Mouse (Mus musculus): ENCODE measurements around the gene Trpv3.

Trpv3 gene

DNA sequence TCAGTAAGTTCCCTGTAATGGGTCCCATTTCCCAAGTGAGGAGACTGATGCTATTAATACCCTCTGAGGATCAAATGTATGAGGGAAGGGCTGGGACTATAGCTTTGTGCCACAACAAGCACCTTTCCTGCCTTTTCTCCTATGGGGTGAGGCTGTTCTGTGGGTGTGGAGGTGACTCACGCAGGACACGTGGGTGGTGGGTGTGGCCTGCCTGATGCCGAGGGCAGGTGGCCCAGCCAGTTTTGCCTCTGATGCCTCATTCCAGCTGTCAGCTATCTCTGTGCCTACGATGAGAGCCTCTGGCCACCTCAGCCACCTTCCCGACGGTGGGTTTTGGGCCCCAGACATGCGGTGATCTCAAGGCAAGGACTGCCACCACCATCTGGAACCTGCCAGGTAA lies at the start of gene Trpv3:
TSS of gene Trpv3 (plus strand) at position 122 of the 400 bp plus-strand sequence.
- in situ Hi-C loops (cut with MboI, MseI) = no loop called here

GRCm38 (mm10) chr11:73219671-73220070 lies 47.5 kb upstream of the Trpv3 start:
- in situ Hi-C loops (cut with MboI, MseI) = no loop called here

- in situ Hi-C loops (cut with MboI, MseI) = no loop called here
Observed at GRCm38 (mm10) chr11:73220651-73221050, 46.5 kb upstream of the Trpv3 start.

DNA sequence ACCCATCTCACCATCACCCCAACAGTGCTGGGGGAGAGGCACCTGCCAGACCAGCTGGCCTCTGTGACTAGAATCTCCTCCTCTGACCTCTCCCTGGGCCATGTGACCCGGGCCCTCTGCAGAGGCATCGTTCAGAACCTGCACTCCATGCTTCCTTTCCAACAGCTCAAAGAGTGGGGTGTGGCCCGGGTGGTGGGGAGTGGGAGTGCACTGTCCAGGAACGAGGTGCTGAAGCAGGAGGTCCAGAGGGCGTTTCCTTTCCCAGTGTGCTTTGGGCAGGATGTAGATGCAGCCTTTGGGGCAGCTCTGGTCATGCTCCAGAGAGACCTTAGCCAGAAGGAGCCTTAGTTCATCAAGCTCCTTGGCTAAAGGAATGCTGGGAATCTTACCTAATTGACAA lies 44.3 kb upstream of the Trpv3 start:
- in situ Hi-C loops (cut with MboI, MseI) = no loop called here

GRCm38 (mm10) chr11:73223966-73224365 lies 43.2 kb upstream of the Trpv3 start:
- in situ Hi-C loops (cut with MboI, MseI) = no loop called here

- in situ Hi-C loops (cut with MboI, MseI) = no loop called here
Observed at GRCm38 (mm10) chr11:73225856-73226255, 41.3 kb upstream of the Trpv3 start.

- in situ Hi-C loops (cut with MboI, MseI) = no loop called here
Observed at GRCm38 (mm10) chr11:73228881-73229280, 38.3 kb upstream of the Trpv3 start.

DNA sequence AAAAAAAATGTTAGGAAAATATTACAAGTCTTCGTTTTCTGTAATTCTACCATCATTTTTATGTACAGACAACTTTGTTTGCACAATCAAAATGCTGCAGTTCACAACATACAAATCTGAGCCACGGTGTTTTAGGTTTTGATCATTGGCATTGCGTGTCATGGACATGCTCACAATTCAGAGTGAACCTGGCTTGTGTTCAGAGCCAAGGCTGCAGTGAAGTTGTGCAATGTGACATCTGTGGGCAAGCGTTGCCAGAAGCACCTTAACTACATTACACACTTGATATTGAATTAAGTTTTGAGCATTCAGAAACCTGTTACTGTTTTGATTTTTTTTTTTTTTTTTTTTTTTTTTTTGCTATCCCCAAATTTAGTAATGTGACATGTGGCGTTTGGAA lies 37.1 kb upstream of the Trpv3 start:
- in situ Hi-C loops (cut with MboI, MseI) = no loop called here

DNA sequence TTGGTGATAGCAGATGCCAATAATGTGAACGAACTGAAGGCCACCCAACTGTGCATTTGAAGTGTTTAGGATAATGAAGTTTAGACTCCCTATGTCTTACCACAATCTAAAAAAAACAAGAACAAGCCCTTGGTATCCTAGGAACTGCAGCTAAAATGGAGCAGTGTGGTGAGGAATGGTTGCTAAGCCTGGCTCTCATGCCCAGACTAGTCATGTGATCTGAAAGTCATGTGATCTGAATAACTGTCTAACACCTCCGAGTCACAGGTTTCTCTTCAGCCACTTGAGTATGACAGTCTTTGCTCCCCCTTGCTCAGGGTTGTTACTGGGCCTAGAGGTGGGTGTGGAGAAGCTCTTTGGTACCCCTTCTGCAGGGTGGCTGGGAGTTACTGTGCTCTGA lies 34.7 kb upstream of the Trpv3 start:
- in situ Hi-C loops (cut with MboI, MseI) = no loop called here

DNA sequence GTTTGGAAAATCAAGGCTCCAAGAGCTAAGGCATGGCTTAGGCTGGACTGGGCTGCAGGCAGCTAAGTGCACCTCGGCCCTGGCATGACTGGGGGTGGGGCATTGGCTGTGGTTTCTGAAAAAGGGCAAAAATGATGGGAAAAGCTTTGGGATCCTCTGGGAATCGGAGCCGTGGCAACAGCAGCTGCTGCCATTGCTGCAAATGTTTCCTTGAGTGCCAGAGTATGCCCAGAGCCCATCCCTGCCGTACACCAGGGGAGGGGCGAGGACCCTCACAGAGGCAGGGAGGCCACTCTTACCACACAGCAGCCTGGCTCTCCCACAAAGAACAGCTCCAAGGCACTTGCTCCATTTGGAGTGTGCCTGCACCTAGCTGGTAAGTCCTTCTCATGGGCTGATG lies 33.2 kb upstream of the Trpv3 start, which contains the start of gene Trpv1:
TSS of gene Trpv1 (plus strand) at position 301 of the 400 bp plus-strand sequence.
- in situ Hi-C loops (cut with MboI, MseI) = no loop called here

DNA sequence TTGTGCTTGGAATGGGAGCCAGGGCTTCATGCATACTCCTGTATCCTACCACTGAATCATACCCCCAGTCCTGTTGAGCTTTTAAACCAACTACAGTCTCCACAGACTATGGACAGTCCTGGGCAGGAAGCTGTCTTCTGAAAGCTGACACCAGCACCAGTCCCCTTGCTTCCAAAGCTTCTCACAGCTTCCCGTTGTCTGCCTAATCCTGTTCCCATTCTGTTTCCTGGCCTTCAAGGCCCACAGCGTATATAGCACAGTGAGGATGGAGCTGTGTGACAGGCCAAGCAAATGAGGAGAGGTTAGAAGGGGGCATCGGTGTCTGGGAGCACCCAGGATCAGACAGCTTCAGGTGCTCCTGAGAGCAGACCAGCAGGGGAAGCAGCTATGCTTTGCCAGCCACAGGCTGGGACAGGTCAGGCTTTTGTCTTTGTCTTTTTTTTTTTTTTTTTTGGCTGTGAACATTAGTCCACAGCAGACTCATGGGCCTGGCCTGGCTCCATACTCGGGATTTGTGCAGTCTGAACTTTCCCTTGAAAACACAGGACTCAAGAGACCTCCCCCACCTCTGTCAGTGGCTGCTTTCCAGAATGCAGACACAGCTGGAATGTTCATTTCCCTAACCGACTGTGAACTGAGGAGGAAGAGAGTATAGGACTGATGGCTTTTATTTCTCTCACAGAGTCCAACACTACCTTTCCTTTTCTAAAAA lies 31.0 kb upstream of the Trpv3 start:
- in situ Hi-C loops (cut with MboI, MseI) = no loop called here

DNA sequence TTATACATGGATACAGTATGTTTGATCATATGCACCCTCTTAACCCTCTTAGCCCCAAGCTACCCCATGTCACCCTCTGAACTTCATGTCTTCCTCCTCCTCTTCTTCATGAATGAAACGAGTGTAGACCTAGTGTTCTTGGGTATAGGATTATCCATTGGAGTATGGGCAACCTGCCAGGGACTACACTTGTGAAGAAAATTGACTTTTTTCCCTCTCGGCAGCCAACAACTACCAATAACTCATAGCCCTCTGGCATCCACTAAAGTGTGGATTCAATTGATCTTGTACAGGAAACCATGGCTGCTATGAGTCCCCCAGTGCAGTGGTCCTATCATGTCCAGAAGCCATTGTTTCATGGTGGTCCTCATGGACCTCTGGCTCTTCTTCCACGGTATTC lies 30.5 kb upstream of the Trpv3 start:
- in situ Hi-C loops (cut with MboI, MseI) = no loop called here

DNA sequence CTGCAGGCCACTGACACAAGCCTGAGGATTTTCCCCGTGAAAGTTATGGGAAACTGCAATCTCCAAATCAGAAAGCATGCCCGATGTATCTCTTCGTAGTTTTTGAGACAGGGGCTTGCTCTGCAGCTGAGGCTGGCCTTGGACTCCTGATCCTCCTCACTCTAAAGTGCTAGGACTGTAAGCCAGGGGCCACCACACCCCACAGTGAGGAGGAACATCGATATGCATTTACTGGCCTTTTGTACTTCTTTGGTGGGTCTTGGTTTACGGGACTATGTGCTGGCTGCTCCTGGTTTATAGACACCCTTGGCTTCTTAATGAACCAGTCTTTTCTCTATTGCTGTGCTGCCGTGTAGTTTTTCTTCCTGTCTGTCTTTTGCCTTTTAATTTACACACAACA lies 25.0 kb upstream of the Trpv3 start:
- in situ Hi-C loops (cut with MboI, MseI) = no loop called here

- in situ Hi-C loops (cut with MboI, MseI) = no loop called here
Observed at GRCm38 (mm10) chr11:73242777-73243176, 24.4 kb upstream of the Trpv3 start.

DNA sequence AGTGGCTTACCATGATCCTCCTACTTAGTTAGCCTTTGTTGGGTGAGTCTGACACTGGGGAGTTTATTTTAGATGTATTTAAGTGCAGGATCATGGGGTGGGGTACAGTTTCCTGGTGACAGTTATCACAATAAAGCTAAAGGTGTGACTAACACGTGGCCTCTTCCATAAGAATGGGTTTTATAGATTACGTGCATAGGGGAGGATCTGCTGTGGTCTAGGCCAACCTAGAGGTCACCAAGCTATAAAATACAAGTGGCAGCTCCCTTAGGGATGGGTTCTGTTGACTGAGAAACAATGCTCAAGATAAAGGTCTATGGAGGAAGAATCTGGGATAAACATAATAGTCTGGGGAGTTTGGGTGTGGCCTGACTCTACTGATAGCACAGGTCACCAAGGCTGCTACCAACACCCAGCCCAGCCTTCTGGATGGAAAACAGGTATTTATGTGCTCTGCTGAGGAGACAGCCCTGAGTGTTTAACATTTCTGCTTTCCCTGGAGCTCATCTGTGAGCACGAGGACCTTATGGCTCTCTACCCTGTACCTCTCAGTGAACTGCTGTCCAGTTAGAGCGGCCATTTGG lies 9.7 kb upstream of the Trpv3 start:
- in situ Hi-C loops (cut with MboI, MseI) = no loop called here

GRCm38 (mm10) chr11:73258664-73259063 lies 8.5 kb upstream of the Trpv3 start:
- in situ Hi-C loops (cut with MboI, MseI) = no loop called here

DNA sequence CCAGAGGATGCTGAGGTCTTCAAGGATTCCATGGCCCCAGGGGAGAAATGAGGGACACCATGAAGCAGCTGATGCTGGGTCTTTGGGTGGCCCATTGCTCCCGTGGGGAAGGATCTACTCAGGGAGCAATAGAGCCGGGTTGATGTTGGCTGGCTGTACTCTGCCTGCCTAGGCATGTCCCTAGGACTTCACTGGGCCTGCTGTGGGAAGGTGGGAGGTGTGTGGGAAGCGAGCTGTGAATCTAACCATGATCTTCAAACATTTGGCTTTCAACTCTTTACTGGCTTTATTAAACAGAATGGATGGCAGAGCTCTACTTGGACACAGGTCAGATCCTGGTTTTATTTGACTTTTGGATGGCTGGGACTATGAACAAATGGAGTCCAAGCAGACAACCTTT lies 6.7 kb upstream of the Trpv3 start:
- in situ Hi-C loops (cut with MboI, MseI) = no loop called here

GRCm38 (mm10) chr11:73261385-73261784 lies 5.8 kb upstream of the Trpv3 start:
- in situ Hi-C loops (cut with MboI, MseI) = no loop called here

DNA sequence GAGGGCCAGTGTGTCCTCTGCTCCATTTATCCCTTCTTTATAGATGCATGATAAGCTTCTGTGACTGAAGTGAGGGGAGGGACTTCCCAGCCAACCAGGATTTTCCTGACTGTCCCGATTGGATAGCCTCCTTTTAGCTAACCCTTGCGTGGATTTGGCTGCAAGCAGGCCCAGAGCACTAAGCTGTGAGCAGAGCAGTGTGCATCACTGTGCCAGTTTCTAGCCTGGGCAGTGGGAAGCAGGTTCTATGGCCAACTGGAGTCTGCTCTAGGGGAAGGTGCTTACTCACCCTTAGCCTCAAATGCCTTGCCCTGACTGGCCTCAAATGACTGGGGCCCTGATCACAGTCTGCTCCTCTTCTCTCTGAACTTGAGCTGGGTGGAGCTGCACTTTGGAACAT lies 7.6 kb downstream of the Trpv3 start:
- in situ Hi-C loops (cut with MboI, MseI) = no loop called here

DNA sequence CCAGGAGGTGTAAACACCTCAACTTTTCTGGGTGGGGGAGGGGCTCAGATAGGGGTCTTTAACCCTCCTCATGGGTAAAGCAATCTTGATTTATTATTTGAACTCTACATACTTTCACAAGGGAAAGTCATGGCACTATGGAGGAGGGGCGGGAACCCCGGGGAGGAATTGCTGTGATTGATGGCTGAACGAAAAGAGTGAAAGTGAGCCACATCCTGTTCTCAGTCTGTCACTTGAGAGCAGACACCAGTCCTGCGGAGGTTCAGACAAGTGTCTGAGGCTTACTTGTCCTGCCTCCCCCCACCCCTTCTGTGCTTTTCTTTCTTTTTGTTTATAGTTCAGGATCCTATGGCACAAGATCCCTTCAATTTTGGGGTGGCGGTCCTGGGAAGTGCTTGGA lies 13.5 kb downstream of the Trpv3 start:
- in situ Hi-C loops (cut with MboI, MseI) = no loop called here

DNA sequence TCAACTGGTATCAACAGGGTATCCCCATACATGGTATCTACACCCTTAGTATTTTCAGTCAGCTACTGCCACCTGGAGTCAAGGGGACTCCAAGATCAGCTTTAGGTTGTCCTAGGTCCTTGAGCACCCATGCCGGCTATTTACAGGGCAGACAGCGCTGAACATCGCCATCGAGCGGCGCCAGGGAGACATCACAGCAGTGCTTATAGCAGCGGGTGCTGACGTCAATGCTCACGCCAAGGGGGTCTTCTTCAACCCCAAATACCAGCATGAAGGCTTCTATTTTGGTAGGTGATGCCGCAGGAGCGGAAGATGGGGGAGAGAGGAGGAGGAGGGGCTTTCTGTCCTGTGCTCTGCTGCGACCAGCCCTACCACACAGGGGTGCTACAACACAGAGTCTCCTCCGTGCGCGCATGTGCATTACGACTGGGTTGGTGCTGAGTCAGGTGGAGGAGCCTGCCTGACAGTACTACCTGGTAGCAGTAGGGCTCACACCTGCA lies 14.4 kb downstream of the Trpv3 start:
- in situ Hi-C loops (cut with MboI, MseI) = no loop called here

DNA sequence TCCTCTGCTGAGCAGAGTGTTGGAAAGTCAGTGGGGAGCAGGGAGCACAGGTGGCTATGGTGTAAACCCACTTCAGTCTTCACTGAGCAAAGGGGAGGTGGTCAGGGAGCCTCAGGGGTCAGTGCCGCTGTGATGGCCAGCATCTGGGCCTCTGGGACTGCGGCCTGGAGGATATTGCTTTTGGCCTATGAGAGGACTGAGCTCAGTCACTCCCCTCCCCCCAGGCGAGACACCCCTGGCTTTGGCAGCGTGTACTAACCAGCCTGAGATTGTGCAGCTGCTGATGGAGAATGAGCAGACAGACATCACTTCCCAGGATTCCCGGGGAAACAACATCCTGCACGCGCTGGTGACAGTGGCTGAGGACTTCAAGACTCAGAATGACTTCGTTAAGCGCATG lies 16.2 kb downstream of the Trpv3 start:
- in situ Hi-C loops (cut with MboI, MseI) = no loop called here

- in situ Hi-C loops (cut with MboI, MseI) = no loop called here
Observed at GRCm38 (mm10) chr11:73283926-73284325, 16.7 kb downstream of the Trpv3 start.
